Mouse (Mus musculus) gastrocnemius, postnatal 14 days (tissue): ENCODE results near the gene Slc30a1. TPM values are rescaled to one million over a fixed set of nuclear protein-coding genes. Genes with fewer than 3 reads are reported as not detected.

ENCODE experiments used
- total RNA-seq, 2 experiments: library from RNA; stranded (reverse); gene quantifications; 2 replicates each; pipeline ENCODE4 v1.2.3; 2021

The Slc30a1 gene
- total RNA-seq, 2 experiments from 2014 or later: 8.0 to 8.1 TPM

Other genes starting within 250 kb of the Slc30a1 start
- gene Lpgat1, start 188.9 kb upstream of the Slc30a1 start, total RNA-seq: 10 to 100 TPM; 20.8 to 21.5 TPM
- 1 to 10 TPM; 1.6 TPM for gene Nek2, start 85.3 kb upstream of the Slc30a1 start, total RNA-seq
- gene Rd3, start 70.6 kb downstream of the Slc30a1 start, total RNA-seq: under 1 TPM in 1 of 2 experiments, not detected in 1; 0.06 TPM
- gene Traf5, start 185.8 kb downstream of the Slc30a1 start, total RNA-seq: 1 to 10 TPM; 3.6 to 5.6 TPM
- gene Rcor3, start 231.3 kb downstream of the Slc30a1 start, total RNA-seq: 10 to 100 TPM; 17.5 to 19.8 TPM